Mouse (Mus musculus): ENCODE measurements around the gene Cables2. TPM values are rescaled to one million over a fixed set of nuclear protein-coding genes. Genes with fewer than 3 reads are reported as not detected.

Cables2 gene
- polyA plus RNA-seq, 1 experiment from 2014 or later, result 5.9 TPM

DNA sequence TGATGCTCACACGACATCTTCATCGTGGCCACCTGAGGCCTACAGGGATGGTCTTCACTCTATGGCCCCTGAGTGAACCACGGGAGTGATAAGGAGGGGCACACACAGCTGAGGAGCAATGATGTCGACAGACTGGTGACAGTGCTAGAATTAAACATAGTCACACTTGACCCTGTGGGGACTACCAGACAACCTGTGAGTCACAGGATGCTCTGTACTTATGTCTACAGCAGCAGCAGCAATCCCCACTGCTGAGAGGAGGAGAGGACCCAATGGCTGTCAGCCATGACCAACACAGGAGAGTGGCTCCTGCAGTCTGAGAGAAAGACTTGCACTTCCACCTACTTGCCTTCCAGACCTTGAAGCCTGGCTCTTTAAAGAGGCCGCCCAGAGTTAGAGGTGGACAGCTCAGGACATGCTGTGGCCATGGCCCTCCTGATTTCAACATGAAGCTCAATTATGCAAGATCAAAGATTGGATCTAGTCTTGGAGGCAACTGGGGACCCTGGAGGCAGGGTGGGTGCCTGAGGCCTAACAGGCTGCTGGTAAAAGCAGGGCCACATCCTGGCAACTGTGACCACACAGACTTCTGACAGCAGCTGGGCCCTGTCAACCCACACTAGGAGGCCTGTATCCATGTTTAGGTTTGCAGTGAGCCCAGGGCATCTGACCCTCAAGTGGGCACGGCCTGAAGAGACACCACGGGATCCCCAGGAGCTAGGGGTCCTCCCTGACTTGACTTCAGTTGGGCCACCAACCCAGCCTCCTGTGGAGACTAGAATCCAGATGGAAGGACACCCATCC is 40.0 kb downstream of the Cables2 start:
- Histone ChIP-seq H3K36me3 (ENCODE audit: inconsistent target) (no peaks in the 10 kb centered on the region), H3K27ac (no peak overlapping the region), H3K4me3 (ENCODE audit: inconsistent target) (no peak overlapping the region), H3K79me2 (ENCODE audit: inconsistent target) (no peaks in the 10 kb centered on the region)
- 79% methylated on average over 7 of the region's 7 CpGs for WGBS (ENCODE audit: missing documents)

DNA sequence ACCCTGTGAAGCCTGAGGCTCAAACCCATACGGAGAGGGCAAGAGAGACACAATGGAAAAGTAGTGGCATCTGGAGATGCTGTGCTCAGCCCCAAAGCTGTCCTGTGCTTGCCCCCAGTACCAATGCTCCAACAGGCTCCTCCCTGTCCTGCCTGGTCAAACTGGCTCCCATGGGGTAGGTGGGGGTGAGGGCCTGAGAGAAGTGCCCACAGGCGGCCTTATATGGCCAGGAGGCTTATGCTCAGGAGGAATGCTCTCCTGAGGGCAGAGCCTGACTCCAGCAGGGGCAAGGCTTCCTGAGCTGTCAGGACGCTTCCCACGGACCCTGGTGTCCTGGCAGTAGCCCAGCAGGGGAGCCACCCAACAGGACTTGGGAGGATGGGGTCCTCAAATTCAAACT is 42.8 kb downstream of the Cables2 start:
- no peak overlapping the region for H3K27ac ChIP-seq
- H3K4me3 ChIP-seq (ENCODE audit: inconsistent target), result no peak overlapping the region
- WGBS (ENCODE audit: missing documents), result 77% methylated on average over 4 of the region's 4 CpGs
- H3K36me3 ChIP-seq (ENCODE audit: inconsistent target), result no peaks in the 10 kb centered on the region
- no peaks in the 10 kb centered on the region for H3K79me2 ChIP-seq (ENCODE audit: inconsistent target)

DNA sequence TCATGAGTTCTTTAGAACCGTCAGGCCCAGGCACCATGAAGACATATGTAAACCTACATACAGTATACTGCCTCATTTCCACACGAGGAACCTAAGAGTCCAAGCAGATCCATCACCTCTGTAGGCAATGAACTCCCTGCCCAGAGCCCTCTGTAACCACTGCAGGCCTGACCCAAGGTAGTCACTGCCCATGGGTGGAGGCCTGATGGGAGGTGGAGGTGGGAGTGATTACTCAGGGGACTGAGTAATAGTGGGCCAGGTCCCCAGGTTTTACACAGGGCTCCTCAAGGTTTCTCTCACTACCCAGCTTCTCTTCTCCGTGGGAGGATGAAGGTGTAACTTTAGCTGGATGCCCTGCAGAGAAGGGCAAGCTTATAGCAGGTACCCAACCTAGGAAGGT is 44.2 kb downstream of the Cables2 start:
- H3K79me2 ChIP-seq (ENCODE audit: inconsistent target), result no peaks in the 10 kb centered on the region
- H3K36me3 ChIP-seq (ENCODE audit: inconsistent target), result no peaks in the 10 kb centered on the region
- no peak overlapping the region for H3K27ac ChIP-seq
- 82% methylated on average over 3 of the region's 3 CpGs for WGBS (ENCODE audit: missing documents)
- no peak overlapping the region for H3K4me3 ChIP-seq (ENCODE audit: inconsistent target)

DNA sequence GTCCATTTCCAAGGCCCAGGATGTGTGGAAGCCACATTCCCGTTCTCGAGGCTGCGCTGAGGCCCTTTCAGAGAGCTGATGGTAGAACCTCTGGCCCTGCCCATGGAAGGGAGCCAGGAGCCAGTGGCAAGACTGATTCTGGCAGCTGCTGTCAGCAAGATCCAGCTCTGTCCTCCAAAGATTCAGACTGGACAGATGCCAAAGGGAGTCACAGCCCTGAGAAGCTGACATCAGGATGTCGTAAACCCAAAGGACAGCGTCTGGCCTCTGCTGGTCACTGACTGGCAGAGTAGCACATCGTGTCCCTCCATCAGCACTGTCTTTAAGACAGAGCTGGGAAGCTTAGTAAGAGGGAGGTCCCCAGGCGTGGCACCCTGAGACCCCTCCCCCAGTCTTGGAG is 44.7 kb downstream of the Cables2 start:
- Histone ChIP-seq H3K27ac (no peak overlapping the region), H3K4me3 (ENCODE audit: inconsistent target) (no peak overlapping the region), H3K36me3 (ENCODE audit: inconsistent target) (no peaks in the 10 kb centered on the region), H3K79me2 (ENCODE audit: inconsistent target) (no peaks in the 10 kb centered on the region)
- WGBS (ENCODE audit: missing documents), result 84% methylated on average over 6 of the region's 7 CpGs

DNA sequence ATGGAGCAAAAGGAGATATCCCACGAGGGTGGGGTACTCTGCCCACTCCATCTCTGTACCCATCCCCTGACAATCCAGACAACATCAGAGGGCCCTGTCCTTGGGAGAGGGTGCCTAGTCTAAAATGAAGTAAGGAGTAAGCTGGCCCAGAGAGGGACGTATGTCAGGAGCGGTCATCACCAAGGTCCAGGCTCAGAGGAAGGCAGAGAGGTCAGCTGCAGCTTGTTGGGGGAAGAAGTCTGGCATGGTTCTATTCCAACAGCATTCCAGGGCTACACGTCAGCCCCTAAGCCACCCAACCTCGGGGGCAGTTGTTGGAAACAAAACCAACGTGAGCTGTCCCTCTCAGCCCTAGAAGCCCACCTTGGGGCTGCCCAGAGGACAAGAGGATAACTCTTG is 45.2 kb downstream of the Cables2 start:
- no peak overlapping the region for H3K4me3 ChIP-seq (ENCODE audit: inconsistent target)
- no peaks in the 10 kb centered on the region for H3K79me2 ChIP-seq (ENCODE audit: inconsistent target)
- H3K36me3 ChIP-seq (ENCODE audit: inconsistent target), result no peaks in the 10 kb centered on the region
- H3K27ac ChIP-seq, result no peak overlapping the region
- 72% methylated on average over 6 of the region's 6 CpGs for WGBS (ENCODE audit: missing documents)

DNA sequence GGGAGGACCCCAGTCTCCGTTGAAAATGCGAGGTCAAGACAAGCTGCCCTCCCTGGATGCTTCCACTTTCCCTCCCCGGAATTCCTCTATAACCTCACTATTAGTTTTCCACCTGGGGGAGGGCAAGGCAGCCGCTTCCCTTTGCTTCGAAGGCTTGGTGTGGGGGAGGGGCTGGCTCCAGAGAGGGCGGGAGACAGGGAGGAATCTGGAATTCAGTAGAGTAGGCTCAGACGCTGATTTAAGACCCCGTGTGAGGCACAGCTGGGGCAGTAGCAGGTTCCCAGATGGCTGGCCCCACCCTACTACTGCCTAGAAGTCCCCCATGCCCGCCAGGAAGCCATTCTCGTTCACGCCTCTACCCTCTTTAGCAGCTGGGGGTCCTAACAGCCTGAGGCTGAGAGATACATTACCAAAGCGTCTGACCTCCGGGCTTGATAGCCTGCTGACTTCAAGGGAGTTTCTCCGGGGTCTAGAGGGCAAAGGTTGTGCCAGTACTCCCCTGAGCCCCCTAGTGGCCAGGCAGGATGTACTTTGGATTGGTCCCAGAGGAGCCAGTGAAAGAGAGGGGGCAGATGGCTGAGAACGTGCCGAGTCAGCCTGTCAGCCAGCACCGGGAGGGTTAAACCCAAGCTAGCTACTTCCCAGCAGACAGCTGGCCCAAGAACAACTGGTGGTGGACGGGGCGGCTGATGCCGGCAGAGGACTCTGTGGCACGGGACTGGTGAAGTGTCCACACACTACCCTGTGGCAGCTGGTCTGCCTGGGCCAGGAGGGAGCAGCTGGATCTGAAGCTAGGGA is 45.8 kb downstream of the Cables2 start:
- Histone ChIP-seq H3K36me3 (ENCODE audit: inconsistent target) (no peaks in the 10 kb centered on the region), H3K79me2 (ENCODE audit: inconsistent target) (no peaks in the 10 kb centered on the region), H3K4me3 (ENCODE audit: inconsistent target) (no peak overlapping the region), H3K27ac (no peak overlapping the region)
- WGBS (ENCODE audit: missing documents), result 6% methylated on average over 20 of the region's 21 CpGs

DNA sequence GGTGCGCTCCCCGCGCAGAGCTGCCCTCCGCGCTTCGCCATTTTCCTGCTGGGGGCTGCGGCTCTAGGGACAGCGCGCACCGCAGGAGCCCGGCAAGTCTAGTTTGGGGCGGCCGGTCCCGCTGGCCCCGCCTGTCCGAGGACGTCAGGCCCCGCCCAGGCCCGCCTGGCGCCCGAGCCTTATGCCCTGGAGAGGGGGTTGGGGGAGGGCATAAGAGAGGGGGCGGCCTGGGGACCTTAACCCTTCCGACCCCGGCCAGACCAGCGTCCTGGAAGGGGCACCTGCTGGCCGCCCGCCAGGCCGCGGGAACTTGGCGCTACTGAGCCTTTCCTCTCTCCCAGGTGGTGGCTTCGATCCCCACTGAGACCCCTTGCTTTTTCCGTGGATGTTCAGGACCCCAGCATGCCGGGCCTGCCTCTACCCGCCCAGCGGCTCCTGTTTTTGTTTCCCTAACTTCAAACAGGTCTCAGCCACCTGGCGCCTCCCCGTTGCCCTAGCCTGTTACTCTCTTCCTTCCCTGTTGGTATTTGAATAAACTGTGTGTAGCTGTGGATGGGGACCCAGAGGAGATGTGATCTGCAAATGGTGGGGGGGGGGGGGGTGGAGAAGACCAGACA is 47.4 kb downstream of the Cables2 start, which contains the start of gene Lama5:
Lama5 (minus strand) TSS at position 98 of the 617 bp plus-strand sequence.
- Histone ChIP-seq H3K36me3 (ENCODE audit: inconsistent target) (no peaks in the 10 kb centered on the region), H3K27ac (no peak within 1 kb of the TSS), H3K79me2 (ENCODE audit: inconsistent target) (no peaks in the 10 kb centered on the region), H3K4me3 (ENCODE audit: inconsistent target) (no peak within 1 kb of the TSS)
- WGBS (ENCODE audit: missing documents), result 2% methylated on average over 28 of the region's 37 CpGs

DNA sequence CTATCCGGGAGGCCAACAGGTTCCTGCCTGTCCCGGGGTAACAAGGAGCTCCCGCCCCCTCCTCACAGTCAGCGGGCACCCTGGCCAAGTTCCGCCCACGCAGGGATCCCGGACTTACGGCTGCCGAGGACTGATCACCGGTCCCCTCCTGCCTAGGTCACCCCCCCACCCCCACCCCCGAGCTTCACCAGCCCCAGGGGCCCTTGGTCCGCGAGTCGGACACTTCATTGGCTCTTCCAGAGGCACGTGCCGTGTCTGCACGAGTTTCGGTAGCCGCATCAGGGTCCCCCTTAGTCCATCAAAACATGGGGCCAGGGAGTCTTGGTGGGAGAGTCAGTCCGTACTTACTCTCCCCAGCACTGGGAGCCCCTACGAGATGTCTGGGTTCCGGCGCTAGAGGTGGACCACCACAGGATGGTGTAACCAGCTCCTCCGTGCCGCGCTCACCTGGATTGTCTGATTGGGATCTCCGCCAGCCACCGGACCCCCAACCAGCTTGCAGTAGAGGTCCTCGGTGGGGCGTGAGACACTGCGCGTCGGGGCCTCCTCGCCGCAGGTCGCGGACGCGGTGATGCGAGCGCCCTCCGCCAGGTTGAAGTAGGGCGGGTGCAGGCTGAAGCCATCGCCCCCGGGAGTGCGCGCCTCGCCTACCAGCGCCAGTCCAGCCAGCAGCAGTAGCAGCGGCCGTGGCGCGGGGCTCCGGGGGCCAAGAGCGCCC is 48.1 kb downstream of the Cables2 start:
- Histone ChIP-seq H3K4me3 (ENCODE audit: inconsistent target) (no peak overlapping the region), H3K36me3 (ENCODE audit: inconsistent target) (no peaks in the 10 kb centered on the region), H3K79me2 (ENCODE audit: inconsistent target) (no peaks in the 10 kb centered on the region), H3K27ac (no peak overlapping the region)
- 1% methylated on average over 54 of the region's 55 CpGs for WGBS (ENCODE audit: missing documents)

DNA sequence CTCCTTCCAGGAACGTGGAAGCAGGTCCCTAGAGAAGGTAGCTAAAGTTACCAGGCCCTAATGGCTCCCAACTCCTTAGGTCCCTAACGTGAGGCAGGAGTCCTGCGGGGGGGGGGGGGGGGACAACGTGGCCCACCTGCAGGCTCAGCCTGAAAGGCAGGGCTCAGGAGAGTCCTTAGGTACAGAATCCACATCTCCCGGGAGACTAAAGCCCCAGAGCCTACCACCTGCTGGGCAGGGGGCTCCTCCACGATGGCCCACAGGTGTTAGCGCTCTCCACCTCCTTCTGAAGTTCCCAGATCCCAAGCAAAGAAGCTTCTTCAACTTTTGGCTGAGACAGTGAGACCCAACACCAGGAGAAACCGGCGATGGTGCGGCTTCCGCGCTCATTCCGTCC is 48.7 kb downstream of the Cables2 start:
- H3K36me3 ChIP-seq (ENCODE audit: inconsistent target), result no peaks in the 10 kb centered on the region
- H3K27ac ChIP-seq, result no peak overlapping the region
- H3K4me3 ChIP-seq (ENCODE audit: inconsistent target), result no peak overlapping the region
- WGBS (ENCODE audit: missing documents), result 24% methylated on average over 13 of the region's 13 CpGs
- H3K79me2 ChIP-seq (ENCODE audit: inconsistent target), result no peaks in the 10 kb centered on the region

DNA sequence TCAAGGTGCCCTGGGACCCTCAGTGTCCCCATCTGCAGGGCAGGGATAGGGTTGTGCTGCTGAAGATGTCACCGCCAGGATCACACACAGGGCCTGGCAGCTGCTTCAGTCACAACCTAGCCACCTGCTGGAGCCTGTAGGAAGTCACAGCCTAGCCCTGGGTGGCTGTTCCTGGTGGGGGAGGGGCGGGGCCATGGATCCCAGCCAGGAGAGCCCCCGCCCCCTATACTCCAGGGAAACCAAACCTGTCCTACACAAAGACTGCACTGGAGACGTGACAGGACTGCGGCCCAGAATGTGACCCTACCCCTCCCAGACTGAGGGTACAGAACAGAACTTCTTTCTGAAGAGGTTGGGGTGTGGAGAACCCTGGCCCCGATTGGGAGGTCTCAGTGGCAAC is 51.0 kb downstream of the Cables2 start:
- Histone ChIP-seq H3K4me3 (ENCODE audit: inconsistent target) (no peak overlapping the region), H3K36me3 (ENCODE audit: inconsistent target) (no peaks in the 10 kb centered on the region), H3K79me2 (ENCODE audit: inconsistent target) (no peaks in the 10 kb centered on the region), H3K27ac (no peak overlapping the region)
- 68% methylated on average over 6 of the region's 6 CpGs for WGBS (ENCODE audit: missing documents)

DNA sequence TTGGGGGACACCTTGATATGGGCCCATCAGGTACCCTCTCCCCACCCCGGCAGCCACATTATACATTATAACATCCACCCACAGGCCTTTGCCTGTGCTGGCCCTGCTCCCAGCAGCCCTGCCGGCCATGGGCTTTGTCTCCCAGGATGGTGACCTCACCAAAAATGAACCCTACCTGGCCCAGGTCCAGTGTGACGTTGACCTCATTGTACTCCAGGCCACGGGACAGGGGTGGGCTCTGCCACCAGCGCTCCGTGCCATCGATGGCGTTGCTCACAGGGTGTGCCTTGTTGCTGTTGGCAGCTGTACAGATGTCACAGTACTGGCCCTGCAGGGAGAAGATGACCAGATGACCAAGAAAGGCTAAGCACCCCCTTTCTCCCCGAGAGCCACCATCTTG is 52.2 kb downstream of the Cables2 start:
- 92% methylated on average over 8 of the region's 9 CpGs for WGBS (ENCODE audit: missing documents)
- no peak overlapping the region for H3K27ac ChIP-seq
- H3K4me3 ChIP-seq (ENCODE audit: inconsistent target), result no peak overlapping the region
- no peaks in the 10 kb centered on the region for H3K79me2 ChIP-seq (ENCODE audit: inconsistent target)
- H3K36me3 ChIP-seq (ENCODE audit: inconsistent target), result no peaks in the 10 kb centered on the region

DNA sequence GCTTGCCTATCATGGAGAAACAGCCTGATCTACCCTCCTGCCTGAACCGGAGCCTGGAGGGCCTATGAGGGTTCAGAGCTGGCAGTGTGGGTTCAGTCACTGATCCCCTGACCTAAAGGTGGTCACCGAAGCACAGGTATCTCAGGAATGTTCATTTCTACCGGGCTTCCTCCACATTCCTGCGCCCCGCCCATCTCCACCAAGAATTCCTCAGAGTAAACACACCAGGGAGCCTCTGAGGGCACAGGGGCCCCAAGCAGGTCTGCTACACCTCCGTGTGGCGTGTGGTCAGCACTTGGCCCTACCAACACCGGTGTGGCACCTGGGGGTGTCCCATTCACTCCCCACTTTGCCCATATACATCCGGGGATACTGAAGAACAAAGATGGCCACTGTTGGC is 53.1 kb downstream of the Cables2 start:
- 87% methylated on average over 9 of the region's 9 CpGs for WGBS (ENCODE audit: missing documents)
- H3K27ac ChIP-seq, result no peak overlapping the region
- H3K4me3 ChIP-seq (ENCODE audit: inconsistent target), result no peak overlapping the region
- H3K36me3 ChIP-seq (ENCODE audit: inconsistent target), result no peaks in the 10 kb centered on the region
- no peaks in the 10 kb centered on the region for H3K79me2 ChIP-seq (ENCODE audit: inconsistent target)

DNA sequence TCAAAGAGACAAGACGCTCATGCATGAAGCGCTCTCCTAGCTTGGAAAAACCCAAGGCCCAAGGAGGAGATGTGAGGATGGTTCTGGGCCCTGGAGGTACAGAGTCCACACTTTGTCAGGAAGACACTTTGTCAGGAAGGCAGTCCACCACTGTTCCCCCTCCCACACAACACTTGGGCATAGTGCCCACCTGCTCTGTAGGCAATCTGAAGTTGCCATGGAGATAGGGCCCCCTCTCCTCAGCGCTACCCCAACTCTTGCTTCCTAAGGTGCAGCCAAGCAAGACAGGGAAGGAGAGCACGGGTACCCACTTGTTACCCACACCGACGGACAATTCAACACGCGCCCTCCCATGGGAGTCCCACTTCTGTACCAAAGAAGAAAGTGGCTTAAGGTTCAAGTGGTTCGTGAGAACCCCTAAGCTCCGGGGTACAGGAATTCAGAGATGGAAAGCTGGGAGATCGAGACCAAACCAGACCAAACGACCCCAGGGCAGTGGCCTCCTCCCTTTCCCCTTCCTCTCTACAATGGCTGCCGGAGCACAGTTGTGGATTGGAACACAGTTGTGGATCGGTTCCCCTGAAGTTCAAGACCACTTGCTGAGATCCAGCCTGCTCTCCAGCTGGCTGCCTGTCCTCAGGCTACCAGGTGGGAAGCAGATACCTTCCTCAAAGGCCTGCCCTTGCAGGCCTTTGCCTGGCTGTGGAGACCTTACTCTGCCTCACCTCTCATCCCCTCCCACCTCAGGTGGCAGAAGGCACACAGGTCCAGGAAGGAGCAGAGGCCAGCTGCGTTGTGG is 54.0 kb downstream of the Cables2 start:
- Histone ChIP-seq H3K36me3 (ENCODE audit: inconsistent target) (no peaks in the 10 kb centered on the region), H3K79me2 (ENCODE audit: inconsistent target) (no peaks in the 10 kb centered on the region), H3K27ac (no peak overlapping the region), H3K4me3 (ENCODE audit: inconsistent target) (no peak overlapping the region)
- WGBS (ENCODE audit: missing documents), result 90% methylated on average over 15 of the region's 15 CpGs

DNA sequence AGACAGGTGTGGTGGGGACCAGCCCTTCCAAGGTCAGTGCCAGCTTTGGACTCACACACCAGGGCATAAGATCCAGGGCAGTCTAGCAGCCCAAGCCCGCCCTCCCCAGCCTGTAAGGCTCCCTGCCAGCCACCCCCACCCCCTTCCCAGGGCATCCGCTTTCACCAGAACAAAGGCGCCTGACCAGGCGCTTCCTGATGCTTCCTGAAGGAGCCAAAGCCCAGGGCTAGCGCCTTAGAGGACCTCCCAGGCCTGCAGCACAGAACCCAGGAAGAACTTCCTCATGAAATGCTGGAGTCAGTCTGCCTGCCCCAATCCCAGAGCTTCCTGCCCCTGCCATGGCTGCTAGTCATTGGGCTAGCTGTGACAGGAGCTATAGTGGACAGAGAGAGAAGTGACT is 54.6 kb downstream of the Cables2 start:
- Histone ChIP-seq H3K79me2 (ENCODE audit: inconsistent target) (no peaks in the 10 kb centered on the region), H3K27ac (no peak overlapping the region), H3K4me3 (ENCODE audit: inconsistent target) (no peak overlapping the region), H3K36me3 (ENCODE audit: inconsistent target) (no peaks in the 10 kb centered on the region)
- 90% methylated on average over 4 of the region's 5 CpGs for WGBS (ENCODE audit: missing documents)
